Mouse (Mus musculus): ENCODE measurements around the gene Tbcb. TPM values are rescaled to one million over a fixed set of nuclear protein-coding genes. Genes with fewer than 3 reads are reported as not detected.

The Tbcb gene
- polyA plus RNA-seq, 1 experiment, result not detected

DNA sequence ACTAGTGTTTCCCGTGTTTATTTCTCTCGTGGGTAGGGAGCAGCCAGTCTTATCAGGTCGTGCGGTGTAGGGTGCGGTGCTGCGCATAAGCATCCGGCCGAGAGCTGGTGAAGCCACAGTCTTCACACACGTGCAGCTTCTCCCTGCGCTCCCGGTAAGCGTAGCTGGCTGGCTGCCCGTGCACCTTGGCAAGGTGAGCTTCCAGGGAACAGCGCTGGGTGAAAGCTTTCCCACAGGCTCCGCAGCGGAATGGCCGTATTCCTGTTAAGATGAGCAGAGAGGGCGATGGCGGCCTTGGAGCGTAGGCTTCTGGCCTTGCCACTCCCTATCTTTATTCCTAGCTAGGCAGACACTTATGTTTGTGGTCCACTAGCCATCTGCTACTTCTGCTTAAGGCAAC, 1.3 kb upstream of the Tbcb start:
- H3K27ac ChIP-seq (ENCODE audit: insufficient read depth, low read depth, low read length), result no peak overlapping the region
- WGBS, result 88% methylated on average over 20 of the region's 20 CpGs
- H3K4me1 ChIP-seq (ENCODE audit: control insufficient read depth, insufficient read depth, low read length), result peaks cover 15% of the 10 kb centered on the region
- no peak overlapping the region; the same call in 1 of the 2 replicates for H3K4me3 ChIP-seq (ENCODE audit: insufficient read depth, low read depth, low read length)
- TF ChIP-seq CTCF (IDR thresholded peaks at IDR 0.05; ENCODE audit: insufficient read depth, low read depth, low read length), result no peak
- no peak for TF ChIP-seq POLR2A (IDR thresholded peaks at IDR 0.05; ENCODE audit: insufficient read depth, low read depth, low read length)

DNA sequence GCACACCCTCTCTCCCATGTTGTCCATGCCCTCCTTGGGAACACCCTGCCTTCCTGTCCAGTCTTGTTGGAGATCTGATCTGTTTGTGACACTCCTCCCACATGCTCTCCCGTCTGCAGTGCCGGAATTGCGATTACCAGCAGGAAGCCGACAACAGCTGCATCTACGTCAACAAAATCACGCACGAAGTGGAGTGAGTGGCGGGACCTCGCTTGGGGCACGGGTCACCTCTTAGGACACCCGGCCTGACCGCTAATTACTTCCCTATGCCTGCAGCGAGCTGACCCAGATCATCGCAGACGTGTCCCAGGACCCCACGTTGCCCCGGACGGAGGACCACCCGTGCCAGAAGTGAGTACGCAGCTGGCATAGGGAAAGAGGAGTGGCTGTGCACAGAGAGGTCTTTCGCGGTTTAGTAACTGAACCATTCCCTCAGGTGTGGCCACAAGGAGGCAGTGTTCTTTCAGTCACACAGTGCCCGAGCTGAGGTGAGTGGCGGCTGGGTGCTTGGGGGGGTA, 618 bp upstream of the Tbcb start:
- Histone ChIP-seq H3K4me3 (ENCODE audit: insufficient read depth, low read depth, low read length) (peak overlapping the region; percentile 55), H3K4me1 (ENCODE audit: control insufficient read depth, insufficient read depth, low read length) (peaks cover 15% of the 10 kb centered on the region), H3K27ac (ENCODE audit: insufficient read depth, low read depth, low read length) (peak overlapping the region; percentile 7; the same call in 1 of the 2 replicates)
- WGBS, result 5% methylated on average over 24 of the region's 24 CpGs
- TF ChIP-seq CTCF (IDR thresholded peaks at IDR 0.05; ENCODE audit: insufficient read depth, low read depth, low read length) (no peak), POLR2A (IDR thresholded peaks at IDR 0.05; ENCODE audit: insufficient read depth, low read depth, low read length) (no peak)

GRCm38 (mm10) chr7:30231328-30231668, 774 bp downstream of the Tbcb start:
- H3K27ac ChIP-seq (ENCODE audit: insufficient read depth, low read depth, low read length), result no peak overlapping the region
- TF ChIP-seq POLR2A (IDR thresholded peaks at IDR 0.05; ENCODE audit: insufficient read depth, low read depth, low read length) (peak; percentile 8), CTCF (IDR thresholded peaks at IDR 0.05; ENCODE audit: insufficient read depth, low read depth, low read length) (no peak)
- H3K4me3 ChIP-seq (ENCODE audit: insufficient read depth, low read depth, low read length), result peak overlapping the region; percentile 77
- H3K4me1 ChIP-seq (ENCODE audit: control insufficient read depth, insufficient read depth, low read length), result peaks cover 15% of the 10 kb centered on the region
- WGBS, result under 1% methylated on average over 16 of the region's 16 CpGs

DNA sequence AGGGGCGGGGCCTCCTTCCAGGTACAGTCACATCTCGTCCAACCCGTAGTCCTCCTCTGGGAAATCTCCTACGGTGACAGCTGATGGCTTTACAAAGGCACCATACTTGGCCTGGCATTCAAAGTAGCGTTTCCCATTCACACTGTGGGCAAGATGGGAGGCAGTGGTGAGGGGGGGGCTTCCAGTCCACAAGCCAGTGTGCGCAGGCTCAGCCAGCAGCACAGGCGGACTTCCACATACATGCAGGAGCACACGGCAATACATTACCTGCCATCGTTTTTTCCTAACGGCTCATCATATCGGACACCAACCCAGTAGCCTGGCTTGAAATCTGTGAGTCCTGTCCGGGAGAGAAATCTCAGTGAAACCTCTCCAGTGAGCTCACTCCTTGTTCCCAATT, 7.9 kb downstream of the Tbcb start:
- WGBS, result 95% methylated on average over 12 of the region's 12 CpGs
- no peak overlapping the region for H3K27ac ChIP-seq (ENCODE audit: insufficient read depth, low read depth, low read length)
- TF ChIP-seq POLR2A (IDR thresholded peaks at IDR 0.05; ENCODE audit: insufficient read depth, low read depth, low read length) (no peak), CTCF (IDR thresholded peaks at IDR 0.05; ENCODE audit: insufficient read depth, low read depth, low read length) (no peak)

GRCm38 (mm10) chr7:30222205-30222604, 9.9 kb downstream of the Tbcb start:
- Histone ChIP-seq H3K4me1 (ENCODE audit: control insufficient read depth, insufficient read depth, low read length) (peaks cover 7% of the 10 kb centered on the region), H3K4me3 (ENCODE audit: insufficient read depth, low read depth, low read length) (no peak overlapping the region), H3K27ac (ENCODE audit: insufficient read depth, low read depth, low read length) (no peak overlapping the region)
- 97% methylated on average over 5 of the region's 5 CpGs for WGBS
- TF ChIP-seq POLR2A (IDR thresholded peaks at IDR 0.05; ENCODE audit: insufficient read depth, low read depth, low read length) (no peak), CTCF (IDR thresholded peaks at IDR 0.05; ENCODE audit: insufficient read depth, low read depth, low read length) (no peak)

More for the DNA sequence above, 7.9 kb downstream of the Tbcb start:
- Histone ChIP-seq H3K4me1 (ENCODE audit: control insufficient read depth, insufficient read depth, low read length) (peaks cover 4% of the 10 kb centered on the region), H3K4me3 (ENCODE audit: insufficient read depth, low read depth, low read length) (no peak overlapping the region)

- Histone ChIP-seq H3K4me1 (ENCODE audit: control insufficient read depth, insufficient read depth, low read length) (peaks cover 7% of the 10 kb centered on the region), H3K4me3 (ENCODE audit: insufficient read depth, low read depth, low read length) (no peak overlapping the region), H3K27ac (ENCODE audit: insufficient read depth, low read depth, low read length) (no peak overlapping the region)
- no peak for TF ChIP-seq CTCF (IDR thresholded peaks at IDR 0.05; ENCODE audit: insufficient read depth, low read depth, low read length)
- no peak for TF ChIP-seq POLR2A (IDR thresholded peaks at IDR 0.05; ENCODE audit: insufficient read depth, low read depth, low read length)
- WGBS, result 64% methylated on average over 3 of the region's 3 CpGs
These were observed 10.6 kb downstream of the Tbcb start for GRCm38 (mm10) chr7:30221433-30221832.

DNA sequence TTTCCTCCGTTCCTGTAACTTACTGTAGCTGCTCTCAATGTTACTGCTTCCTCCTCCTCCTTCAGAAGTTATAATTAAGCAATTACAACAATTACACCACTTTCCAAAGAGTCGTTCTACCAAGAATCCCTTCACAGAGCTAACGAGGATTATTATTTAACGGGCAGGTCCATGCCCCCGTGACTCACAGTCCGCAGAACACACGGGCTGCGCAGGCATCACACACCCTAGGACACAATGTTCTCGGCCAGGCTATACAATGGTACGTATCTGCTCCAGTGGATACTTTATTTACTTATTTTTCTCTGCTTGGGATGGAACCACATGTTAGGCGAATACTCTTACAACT, 12.1 kb downstream of the Tbcb start:
- H3K27ac ChIP-seq (ENCODE audit: insufficient read depth, low read depth, low read length), result no peak overlapping the region
- 2% methylated on average over 11 of the region's 11 CpGs for WGBS
- peaks cover 7% of the 10 kb centered on the region for H3K4me1 ChIP-seq (ENCODE audit: control insufficient read depth, insufficient read depth, low read length)
- TF ChIP-seq CTCF (IDR thresholded peaks at IDR 0.05; ENCODE audit: insufficient read depth, low read depth, low read length) (no peak), POLR2A (IDR thresholded peaks at IDR 0.05; ENCODE audit: insufficient read depth, low read depth, low read length) (no peak)
- H3K4me3 ChIP-seq (ENCODE audit: insufficient read depth, low read depth, low read length), result no peak overlapping the region

GRCm38 (mm10) chr7:30219293-30220007, 12.6 kb downstream of the Tbcb start:
- H3K4me1 ChIP-seq (ENCODE audit: control insufficient read depth, insufficient read depth, low read length), result peaks cover 7% of the 10 kb centered on the region
- WGBS, result 5% methylated on average over 16 of the region's 16 CpGs
- peak overlapping the region; percentile 37 for H3K4me3 ChIP-seq (ENCODE audit: insufficient read depth, low read depth, low read length)
- TF ChIP-seq POLR2A (IDR thresholded peaks at IDR 0.05; ENCODE audit: insufficient read depth, low read depth, low read length) (no peak), CTCF (IDR thresholded peaks at IDR 0.05; ENCODE audit: insufficient read depth, low read depth, low read length) (no peak)
- H3K27ac ChIP-seq (ENCODE audit: insufficient read depth, low read depth, low read length), result peak overlapping the region; percentile 26; the same call in 1 of the 2 replicates

DNA sequence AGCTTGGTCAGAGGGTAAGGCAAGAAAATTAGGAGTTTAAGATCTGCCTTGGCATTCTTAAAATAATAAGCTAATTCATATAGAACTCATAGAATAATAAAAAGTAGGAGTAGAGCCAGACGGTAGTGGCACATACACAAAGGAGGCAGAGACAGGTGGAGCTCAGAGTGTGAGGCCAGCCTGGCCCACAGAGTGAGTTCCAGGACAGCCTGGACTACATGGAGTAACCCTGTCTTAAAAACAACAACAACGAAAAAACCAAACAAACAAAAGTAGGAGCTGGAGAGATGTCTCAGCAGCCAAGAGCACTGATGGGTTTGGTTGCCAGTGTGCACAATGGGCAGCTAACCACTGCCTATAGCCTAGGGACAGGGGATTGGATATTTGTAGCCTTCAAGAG, 14.8 kb downstream of the Tbcb start:
- H3K4me3 ChIP-seq (ENCODE audit: insufficient read depth, low read depth, low read length), result no peak overlapping the region
- no peak overlapping the region for H3K27ac ChIP-seq (ENCODE audit: insufficient read depth, low read depth, low read length)
- TF ChIP-seq POLR2A (IDR thresholded peaks at IDR 0.05; ENCODE audit: insufficient read depth, low read depth, low read length), result no peak
- no peak for TF ChIP-seq CTCF (IDR thresholded peaks at IDR 0.05; ENCODE audit: insufficient read depth, low read depth, low read length)
- peaks cover 7% of the 10 kb centered on the region for H3K4me1 ChIP-seq (ENCODE audit: control insufficient read depth, insufficient read depth, low read length)
- WGBS, result 88% methylated on average over 2 of the region's 2 CpGs
